Mouse (Mus musculus) testis, postnatal 14 days (tissue): ENCODE measurements around the gene Flt3l.
"Not testable (repeated sequence)": the region's sequence is repeated elsewhere in the genome, so short reads cannot be mapped to it uniquely, and the experiment has no call there.

ENCODE experiments used
- DNase-seq: peaks from one replicate; pipeline ENCODE4 v3.0.0; 2021; ENCODE audit warnings: low spot score

The Flt3l gene

DNA sequence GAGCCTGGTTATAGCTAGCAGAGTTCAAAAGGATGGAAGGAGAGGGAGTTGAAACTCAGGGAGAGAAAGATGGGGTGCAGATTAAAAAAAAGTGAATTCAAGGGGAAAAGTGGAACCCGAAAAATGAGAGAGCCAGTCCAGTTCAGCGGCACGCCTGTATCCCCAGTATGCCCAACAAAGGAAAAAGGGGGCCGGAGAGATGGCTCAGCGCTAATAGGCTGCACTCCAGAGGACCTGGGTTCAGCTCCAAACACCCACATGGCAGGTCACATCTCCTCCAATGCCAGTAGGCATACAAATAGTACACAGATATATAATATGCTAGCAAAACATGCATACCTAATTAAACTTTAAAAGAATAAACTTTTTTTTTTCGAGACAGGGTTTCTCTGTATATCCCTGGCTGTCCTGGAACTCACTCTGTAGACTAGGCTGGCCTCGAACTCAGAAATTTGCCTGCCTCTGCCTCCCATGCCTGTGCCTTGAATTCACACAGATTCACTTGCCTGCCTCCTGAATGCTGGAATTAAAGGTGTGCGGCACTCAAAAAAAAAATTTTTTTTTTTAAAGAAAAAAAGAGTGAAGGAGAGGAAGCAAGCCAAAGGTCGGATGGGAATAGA lies 26.9 kb upstream of the Flt3l start:
- DNase-seq, result no peak

- no peak for DNase-seq
These were observed 26.3 kb upstream of the Flt3l start for GRCm38 (mm10) chr7:45162551-45162950.

DNA sequence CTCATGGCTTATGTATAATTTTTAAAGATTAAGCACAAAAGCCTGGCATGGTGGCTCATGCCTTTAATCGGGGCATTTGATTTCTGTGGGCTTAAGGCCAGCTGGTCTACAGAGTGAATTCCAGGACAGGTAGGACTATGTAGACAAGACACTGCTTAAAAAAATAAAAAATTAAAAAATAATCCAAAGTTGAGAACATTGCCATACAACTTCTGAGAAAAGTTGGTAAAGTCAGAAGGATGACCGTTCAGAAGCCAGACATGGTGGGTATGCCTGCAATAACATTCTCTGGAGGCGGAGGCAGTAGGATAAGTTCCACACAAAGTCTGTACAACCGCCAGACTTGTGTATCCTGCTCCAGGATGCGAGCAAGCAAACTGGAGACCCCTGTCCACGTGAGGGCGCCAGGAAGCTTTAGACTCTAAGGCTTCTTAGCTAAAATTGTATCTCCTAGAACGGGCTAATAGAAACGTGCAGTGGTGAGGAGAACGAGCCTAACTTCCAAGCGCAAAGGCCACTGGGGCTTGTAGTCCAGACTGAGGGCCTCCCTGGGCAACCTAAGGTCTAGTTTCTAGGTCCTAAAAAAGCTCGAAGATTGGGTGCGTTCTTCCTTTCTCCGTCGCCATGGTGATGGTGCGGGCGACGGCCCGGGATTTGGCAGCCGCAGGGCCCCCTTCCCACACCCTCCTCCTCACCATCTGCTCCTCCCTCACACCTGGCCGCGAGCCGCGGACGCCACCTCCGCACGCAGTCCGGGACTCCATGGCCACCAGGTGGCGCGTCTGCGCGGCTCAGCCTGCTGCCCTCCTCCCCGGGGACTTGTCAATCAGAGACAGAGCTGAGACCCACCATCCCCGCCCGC lies 25.6 kb upstream of the Flt3l start:
- DNase-seq, result peak; percentile 89

DNA sequence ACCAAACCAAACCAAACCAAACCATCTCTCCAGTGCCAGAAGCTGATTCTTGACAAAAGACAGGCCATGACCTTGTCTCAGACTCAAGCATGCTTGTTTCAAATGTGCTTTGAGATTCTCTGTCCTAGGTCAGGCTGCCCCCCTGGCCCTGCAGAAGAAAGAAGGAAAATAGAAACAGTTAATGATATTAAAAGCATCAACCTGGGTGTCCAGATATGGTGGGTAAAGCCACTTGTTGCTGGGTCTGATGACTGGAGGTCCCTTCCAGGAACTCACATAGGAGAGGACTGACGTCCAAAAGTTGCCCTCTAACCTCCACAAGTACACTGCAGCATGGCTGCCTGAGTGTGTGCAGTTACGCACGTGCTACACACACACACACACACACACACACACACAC lies 24.6 kb upstream of the Flt3l start:
- no peak for DNase-seq

- DNase-seq, result no peak
These were observed 24.1 kb upstream of the Flt3l start for GRCm38 (mm10) chr7:45160316-45160800.

GRCm38 (mm10) chr7:45158991-45159390 lies 22.8 kb upstream of the Flt3l start:
- no peak for DNase-seq

DNA sequence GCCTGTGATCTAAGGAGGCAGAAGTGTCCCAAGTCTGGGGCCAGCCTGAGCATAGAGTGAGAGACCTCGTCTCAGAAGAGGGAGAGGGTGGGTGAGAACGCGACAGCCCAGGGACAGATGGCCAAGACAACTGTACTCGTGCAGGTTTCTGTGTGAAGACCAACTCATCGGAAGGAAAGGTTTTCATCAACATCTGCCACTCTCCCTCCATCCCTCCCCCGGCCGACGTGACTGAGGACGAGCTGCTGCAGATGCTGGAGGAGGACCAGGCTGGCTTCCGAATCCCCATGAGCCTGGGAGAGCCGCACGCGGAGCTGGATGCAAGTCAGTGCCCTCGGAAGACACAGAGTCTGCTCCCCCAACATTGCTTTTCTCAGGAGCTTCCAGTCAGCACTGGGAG lies 21.2 kb upstream of the Flt3l start:
- DNase-seq, result no peak

DNA sequence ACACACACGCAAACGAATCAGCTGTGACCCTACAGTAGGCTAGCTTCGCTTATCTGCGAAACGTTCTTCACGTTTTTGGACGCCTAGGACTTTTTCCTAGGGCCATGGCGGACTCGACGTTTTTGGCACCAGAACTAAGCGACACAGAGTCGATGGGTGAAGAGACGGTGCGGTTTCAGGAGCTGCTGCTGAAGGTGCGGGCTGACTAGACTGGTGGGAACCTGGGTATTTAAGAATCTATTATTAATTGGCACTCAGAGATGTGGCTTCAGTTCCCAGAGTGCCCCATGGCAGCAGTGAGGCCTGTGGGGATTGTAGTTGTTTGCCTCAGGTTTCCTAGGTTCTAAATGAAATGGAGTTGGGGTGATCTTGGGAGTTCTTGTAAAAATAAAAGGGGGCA lies 20.0 kb upstream of the Flt3l start:
- DNase-seq, result no peak

DNA sequence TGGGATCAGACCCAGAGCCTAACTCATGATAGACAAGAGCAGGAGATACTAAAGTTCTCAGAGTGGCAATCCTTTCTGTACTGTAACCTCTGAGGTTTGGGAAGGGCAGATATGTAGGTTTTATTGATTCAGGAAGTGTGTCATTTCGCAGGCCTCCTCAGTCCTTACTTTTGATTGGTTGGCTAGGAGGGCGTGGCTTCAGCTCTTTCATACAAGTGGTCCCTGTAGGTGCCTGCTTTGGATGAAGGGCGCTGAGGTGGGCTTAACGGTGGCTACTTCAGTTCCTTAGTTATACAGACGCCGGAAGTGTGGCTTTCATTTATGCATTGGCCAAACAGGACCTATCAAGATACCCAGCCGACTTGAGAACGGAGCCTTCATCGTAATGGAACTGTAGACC lies 19.4 kb upstream of the Flt3l start:
- DNase-seq, result no peak

DNA sequence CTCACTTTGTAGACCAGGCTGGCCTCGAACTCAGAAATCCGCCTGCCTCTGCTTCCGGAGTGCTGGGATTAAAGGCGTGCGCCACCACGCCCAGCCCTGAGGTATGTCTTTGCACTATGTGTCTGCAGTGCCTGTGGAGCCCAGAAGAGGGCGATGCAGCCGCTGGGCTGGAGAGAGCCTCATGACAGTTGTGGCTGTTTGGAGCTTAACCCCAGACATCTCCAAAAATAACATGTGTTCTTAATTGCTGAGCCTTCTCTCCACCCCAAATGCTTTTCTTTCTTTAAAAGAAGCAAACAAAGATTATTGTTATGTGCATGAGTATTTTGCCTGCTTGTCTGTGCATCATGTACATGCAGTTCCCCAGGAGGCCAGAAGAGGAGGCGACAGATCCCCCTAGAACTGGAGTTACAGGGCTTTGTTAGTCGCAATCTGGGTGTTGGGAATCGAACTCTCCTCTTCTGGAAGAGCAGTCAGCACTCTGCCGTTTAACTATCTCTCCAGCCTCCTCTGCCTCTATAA lies 18.8 kb upstream of the Flt3l start:
- DNase-seq, result no peak

GRCm38 (mm10) chr7:45154096-45154992 lies 18.1 kb upstream of the Flt3l start, which contains the start of the genes Pih1d1 and Aldh16a1:
TSS of gene Pih1d1 (plus strand) at chr7:45154303.
TSS of gene Aldh16a1 (minus strand) at chr7:45154584.
- peak; percentile 97 for DNase-seq

GRCm38 (mm10) chr7:45153586-45153985 lies 17.4 kb upstream of the Flt3l start:
- DNase-seq, result no peak

GRCm38 (mm10) chr7:45153052-45153451 lies 16.8 kb upstream of the Flt3l start:
- DNase-seq, result not testable (repeated sequence)

DNA sequence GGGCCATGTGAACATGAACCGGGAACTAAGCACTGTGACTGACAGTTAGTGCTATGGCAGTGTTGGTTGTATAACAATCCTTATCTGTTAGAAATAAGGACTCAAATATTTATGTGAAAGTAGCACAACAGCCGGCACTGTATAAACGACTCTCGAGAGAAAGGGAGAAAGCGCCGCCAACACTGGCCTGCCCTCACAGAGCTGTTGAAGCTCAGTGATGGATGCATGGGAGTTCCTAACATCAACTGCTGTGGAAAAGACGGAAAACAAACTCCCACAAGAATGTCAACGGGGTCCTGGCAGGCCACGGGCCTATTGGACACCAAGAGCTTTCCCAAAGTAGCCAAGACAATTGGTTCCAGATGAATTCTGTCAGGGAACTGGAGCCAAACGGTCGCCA lies 15.1 kb upstream of the Flt3l start:
- no peak for DNase-seq

- DNase-seq, result no peak
These were observed 14.1 kb upstream of the Flt3l start for GRCm38 (mm10) chr7:45150321-45150720.

DNA sequence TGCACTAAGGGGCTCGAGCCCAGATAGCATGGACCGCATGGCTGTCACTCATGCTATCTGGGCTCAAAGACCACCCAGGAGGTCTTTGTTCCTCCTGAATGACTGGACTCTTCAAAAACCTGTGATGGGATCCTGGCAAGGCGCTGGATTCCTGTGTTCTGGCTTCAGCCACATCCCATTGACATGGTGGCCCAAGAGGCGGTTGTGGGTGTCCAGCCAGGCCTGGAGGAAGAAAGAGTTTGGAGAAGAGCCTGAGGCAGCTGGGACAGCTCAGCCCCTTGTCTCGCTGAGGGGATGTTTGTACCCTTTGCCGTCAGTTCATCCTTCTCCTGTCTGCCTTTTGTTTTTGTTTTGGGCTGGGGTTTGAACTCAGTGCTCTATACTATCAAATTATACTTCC lies 13.3 kb upstream of the Flt3l start:
- no peak for DNase-seq

DNA sequence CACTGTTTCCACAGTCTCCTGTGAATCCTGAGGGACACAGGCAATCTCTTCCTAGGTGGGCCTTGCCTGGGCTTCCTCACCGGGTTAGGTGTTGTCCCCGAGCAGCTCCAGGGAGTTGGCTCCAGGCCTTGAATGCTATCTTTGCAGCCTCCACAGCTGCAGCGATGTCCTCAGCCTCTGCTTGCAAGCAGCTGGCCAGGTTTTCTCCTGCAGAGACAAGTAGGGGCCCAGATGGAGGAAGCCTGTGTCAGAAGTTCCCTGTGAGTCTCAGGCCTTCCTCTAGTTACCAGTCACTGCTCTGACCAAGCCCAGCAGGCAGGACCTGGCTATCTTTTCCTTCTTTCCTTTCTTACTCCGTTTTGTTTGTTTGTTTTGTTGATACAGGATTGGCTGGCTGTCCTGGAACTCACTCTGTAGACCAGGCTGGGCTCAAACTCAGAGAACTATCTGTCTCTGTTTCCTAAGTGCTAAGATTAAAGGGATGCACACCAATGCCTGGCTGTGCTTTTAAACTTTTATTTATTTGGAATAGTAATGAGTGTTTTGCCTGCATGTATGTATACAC lies 12.4 kb upstream of the Flt3l start:
- no peak for DNase-seq

GRCm38 (mm10) chr7:45147899-45148298 lies 11.7 kb upstream of the Flt3l start:
- no peak for DNase-seq

DNA sequence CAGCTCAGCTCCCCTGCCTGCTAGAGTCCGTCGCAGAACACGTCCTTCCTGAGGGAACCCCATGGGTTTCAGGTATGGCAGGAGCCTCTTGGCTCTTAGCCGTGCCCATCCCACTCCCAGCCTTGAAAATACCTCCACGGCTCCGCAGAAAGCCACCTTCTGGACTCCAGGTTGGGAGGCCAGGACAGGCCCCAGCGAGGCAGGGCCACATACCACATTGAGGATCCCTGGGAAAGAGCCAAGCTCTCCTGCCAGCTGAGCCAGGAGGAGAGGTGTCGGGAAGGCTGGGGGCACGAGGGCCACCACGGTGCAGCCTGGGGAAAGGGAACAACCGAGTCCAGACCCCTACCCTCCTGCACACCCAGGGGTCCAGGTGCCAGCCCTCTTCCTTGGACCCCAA lies 11.0 kb upstream of the Flt3l start:
- no peak for DNase-seq

DNA sequence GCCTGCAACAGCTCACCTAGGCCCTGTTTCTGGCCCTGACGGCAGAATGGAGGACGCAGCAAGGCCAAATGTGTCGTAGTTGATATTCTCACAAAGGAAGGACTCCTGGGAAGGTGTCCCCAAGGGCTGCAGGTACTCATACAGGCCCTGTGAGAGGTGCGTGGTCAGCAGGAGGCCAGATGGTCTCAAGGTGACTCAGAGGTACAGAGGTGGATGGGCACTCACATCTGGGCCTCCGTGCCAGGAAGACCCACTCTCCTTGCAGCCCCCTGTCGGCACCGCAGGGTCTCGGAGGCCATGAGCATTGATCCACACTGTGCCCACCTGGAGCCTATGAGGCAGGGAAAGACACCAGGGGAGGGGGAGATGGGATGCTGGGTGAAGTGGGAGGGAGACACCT lies 9.2 kb upstream of the Flt3l start:
- DNase-seq, result no peak

DNA sequence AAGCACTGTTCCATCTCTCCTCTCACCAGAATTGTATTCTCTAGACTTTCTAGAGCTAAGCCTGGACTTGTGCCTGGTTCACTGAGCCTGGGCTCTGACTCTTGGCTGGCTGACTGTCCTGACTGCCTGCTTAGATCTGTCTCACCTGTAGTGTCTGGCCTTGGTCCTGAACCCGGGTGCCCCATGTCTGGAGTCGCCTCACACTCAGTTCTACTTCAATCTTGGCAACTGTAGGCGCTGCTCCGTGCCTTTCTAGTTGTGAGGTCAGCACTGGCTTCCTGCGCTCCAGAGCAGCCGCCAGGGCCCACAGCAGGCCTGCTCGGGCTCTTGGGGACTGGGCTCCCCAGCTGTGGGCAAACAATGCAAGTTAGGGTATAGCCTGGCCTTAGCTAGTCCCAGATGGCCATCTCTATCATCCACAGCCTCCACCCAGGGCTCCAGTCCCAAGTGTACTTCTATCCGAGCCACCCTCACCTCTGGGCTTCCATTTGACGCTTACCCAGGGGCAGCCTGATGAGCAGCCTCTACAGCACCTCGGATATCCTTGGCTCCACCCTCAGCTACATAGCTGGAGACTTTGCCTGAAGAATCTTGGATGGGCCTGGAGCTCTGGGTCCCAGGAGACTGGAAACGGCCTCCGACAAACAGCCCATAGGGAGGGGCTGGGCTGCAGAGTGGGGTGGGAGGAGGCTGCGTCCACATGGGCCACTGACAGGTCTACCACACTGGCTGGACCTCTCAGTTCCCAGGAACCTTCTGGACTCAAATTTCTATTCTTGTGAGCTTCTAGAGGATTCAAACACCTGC lies 8.3 kb upstream of the Flt3l start:
- no peak for DNase-seq
